Mouse (Mus musculus) natural killer cell, adult 2 months (primary cell): Measurements from ENCODE around the gene Col6a2.

Experiments used
- DNase-seq, 2 experiments: peaks; one replicate each; pipeline ENCODE4 v3.0.0; 2022; ENCODE audit warnings: low spot score in 2 of 2

Gene Col6a2

GRCm38 (mm10) chr10:76550458-76550857 lies 73.0 kb downstream of the Col6a2 start:
- DNase-seq: no peak

GRCm38 (mm10) chr10:76548218-76548617 lies 75.2 kb downstream of the Col6a2 start:
- no peak for DNase-seq

DNA sequence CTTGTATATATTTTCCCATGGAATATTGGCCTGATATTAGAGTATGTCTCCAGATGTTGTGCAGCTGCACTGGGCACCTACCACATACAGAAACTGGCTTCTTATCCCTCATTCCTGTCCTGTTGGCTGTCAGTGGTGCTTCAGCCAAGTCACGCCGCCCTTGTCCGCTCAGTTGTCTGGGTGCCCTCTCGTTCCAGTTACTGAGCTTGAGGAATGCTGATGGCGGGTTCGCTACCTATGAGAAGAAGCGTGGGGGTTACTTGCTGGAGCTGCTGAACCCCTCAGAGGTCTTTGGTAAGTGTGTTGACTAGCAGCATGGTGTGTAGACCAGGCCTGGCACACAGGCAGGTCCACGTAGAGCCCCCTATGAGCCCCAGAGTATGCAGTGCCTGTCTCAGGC lies 76.9 kb downstream of the Col6a2 start:
- DNase-seq: no peak
